In the genomic region with DNA sequence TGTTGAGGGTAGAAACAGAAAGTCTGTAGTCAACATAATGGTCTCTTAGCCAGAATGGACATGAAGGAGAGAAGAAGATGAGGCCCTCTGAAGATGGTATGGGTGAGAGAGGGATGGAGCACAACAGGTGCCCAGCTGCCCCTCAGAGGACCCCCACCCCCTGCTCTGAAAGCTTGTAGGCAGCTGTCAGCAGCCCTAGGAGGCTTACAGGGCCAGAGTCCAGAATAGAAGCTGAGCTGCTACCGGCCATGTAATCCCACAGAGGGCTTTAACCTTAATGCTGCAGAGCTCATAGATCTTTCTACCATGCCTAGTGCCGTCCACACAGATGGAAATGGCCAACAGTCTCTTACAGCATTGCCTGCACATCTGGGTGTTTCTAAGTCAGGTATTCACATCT, we compare ENCODE assay signal across 18 mouse cellular contexts.
"Had no signal": no experiment of that assay in that cellular context is flagged by ENCODE, and none has a peak within 500 bp of the region (broad histone marks: within the 10 kb centered on the region; RNA-seq: fewer than 3 reads in every experiment).

No protein-coding gene starts in this region.

- ATAC-seq: intestine, embryonic 16.5 days; lung, postnatal 0 days had no signal

- H3K27ac ChIP-seq: kidney, postnatal 0 days; limb, embryonic 12.5 days; liver, embryonic 15.5 days; neural tube, embryonic 15.5 days had no signal

- H3K27me3 ChIP-seq: limb, embryonic 12.5 days; liver, embryonic 15.5 days; midbrain, embryonic 12.5 days; neural tube, embryonic 15.5 days had no signal

- H3K36me3 ChIP-seq: limb, embryonic 12.5 days; liver, embryonic 15.5 days; midbrain, embryonic 12.5 days; neural tube, embryonic 15.5 days had no signal

- H3K4me2 ChIP-seq: limb, embryonic 12.5 days; liver, embryonic 11.5 days; liver, embryonic 15.5 days; midbrain, embryonic 12.5 days; neural tube, embryonic 15.5 days had no signal

- H3K4me1 ChIP-seq: limb, embryonic 12.5 days; liver, embryonic 15.5 days had no signal

- H3K9me3 ChIP-seq: limb, embryonic 12.5 days; liver, embryonic 15.5 days; midbrain, embryonic 12.5 days; neural tube, embryonic 15.5 days had no signal

- DNase-seq: kidney, adult 9 months; kidney, postnatal 36 days; layer of hippocampus, adult 9-11 months; layer of hippocampus, postnatal 36 days; lung, adult 2 months; lung, postnatal 4 days; right cerebral cortex, postnatal 4 days; spleen, adult 18-20 months; thymus, adult 18-20 months; thymus, postnatal 14 days had no signal

- H3K4me3 ChIP-seq: limb, embryonic 12.5 days; liver, embryonic 15.5 days; midbrain, embryonic 12.5 days; neural tube, embryonic 15.5 days had no signal

- H3K9ac ChIP-seq: limb, embryonic 12.5 days; liver, embryonic 15.5 days; midbrain, embryonic 12.5 days; neural tube, embryonic 15.5 days had no signal
